Mouse (Mus musculus) lung, postnatal 10 days (tissue): Measurements from ENCODE around the gene Rab3b.
A peak's percentile ranks its signal among the peaks of the same experiment; 100 is the strongest.
"Not testable (repeated sequence)": the region's sequence is repeated elsewhere in the genome, so short reads cannot be mapped to it uniquely, and the experiment has no call there.

Experiments used
- DNase-seq: peaks from one replicate; pipeline ENCODE4 v3.0.0; 2021

The Rab3b gene

DNA sequence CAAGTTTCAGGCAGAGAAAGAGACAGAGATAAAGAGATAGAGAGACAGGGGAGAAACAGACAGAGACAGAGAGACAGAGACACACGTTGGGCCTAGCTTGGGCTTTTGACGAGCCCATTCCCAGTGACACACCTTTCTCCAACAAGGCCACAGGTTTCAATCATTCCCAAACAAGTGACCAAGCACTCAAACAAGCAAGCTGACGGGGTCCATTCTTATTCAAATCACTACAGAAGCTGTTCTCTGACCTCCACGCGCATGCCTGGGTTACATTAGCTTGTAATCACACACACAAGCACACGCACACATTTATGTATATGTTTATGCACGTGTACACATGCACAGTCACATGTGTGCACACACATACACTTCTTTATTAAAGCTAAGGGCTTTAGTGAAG is 21.6 kb downstream of the Rab3b start:
- no peak for DNase-seq

DNA sequence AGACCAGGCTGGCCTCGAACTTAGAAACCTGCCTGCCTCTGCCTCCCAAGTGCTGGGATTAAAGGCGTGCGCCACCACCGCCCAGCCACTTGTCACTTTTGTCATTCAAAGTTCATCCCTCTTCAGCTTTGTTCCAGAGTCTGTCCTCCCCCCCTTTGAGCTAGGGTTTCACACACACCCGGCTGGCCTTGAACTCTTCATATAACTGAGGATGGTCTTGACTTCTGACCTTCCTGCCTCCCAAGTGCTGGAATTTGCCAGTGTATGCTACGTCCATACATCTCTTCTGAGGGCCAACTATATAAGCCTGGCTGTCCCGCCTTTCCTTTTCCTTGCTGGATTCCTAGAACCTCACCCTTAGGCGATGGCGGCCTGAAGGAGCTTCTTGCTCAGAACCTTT is 24.0 kb downstream of the Rab3b start:
- DNase-seq, result no peak

DNA sequence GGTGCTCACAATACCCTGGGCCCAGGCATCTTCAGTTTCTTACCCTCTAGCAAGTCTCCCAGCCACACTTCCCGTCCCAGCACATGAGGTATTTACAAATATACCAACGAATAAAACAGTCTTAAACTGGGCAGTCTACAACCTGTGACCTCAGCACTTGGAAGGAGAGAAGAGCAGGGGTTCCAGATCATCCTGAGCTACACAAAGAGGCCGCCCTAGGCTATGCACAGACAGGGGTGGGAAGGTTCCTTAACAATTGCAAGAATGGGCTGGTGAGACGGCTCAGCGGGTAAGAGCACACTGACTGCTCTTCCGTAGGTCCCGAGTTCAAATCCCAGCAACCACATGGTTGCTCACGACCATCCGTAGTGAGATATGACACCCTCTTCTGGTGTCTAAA is 24.5 kb downstream of the Rab3b start:
- no peak for DNase-seq

- DNase-seq, result no peak
These were observed 25.2 kb downstream of the Rab3b start for GRCm38 (mm10) chr4:108904076-108904475.

DNA sequence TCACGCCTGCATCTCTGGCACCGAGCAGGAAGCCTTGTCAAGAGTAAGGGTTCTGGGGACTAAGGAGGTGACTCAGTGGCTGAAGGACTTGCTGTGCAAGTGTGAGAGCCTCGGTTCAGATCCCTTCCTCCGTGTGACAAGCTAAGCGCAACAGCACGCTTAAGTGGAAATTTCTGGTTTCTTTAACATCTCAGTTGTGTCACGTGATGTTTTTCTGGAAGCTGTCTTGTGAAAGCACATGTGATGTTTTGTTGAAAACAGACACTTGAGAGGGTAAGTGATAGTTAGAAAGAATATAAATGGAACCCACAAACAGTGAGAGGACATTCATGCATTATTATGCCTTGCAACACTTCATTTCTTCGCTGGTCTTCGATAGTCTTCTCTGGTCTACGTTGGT is 25.9 kb downstream of the Rab3b start:
- no peak for DNase-seq

- DNase-seq, result peak; percentile 49
These were observed 27.0 kb downstream of the Rab3b start for GRCm38 (mm10) chr4:108905859-108906258.

- DNase-seq, result no peak
These were observed 28.6 kb downstream of the Rab3b start for GRCm38 (mm10) chr4:108907475-108907874.

GRCm38 (mm10) chr4:108909872-108910425 is 31.1 kb downstream of the Rab3b start:
- DNase-seq, result no peak

DNA sequence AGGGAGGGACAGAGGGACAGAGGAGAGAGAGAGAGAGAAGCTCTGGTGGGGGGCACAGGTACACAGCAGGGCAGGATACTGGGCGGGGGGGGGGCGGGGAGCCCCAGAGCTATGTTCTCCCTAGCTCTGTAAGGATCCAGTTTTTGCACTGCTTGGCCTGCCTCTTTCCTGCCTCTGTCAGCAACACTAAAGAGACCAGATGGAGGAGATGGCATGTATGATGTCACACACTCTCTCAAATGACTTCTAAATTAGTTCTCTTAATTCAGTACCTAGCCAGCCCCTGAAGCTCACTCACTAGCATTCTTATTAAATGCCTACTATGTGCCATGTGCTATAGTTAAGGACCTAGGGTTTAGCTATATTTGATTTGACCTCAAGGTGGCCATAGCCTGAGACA is 33.0 kb downstream of the Rab3b start:
- DNase-seq, result no peak

- DNase-seq, result no peak
These were observed 34.3 kb downstream of the Rab3b start for GRCm38 (mm10) chr4:108913180-108913579.

DNA sequence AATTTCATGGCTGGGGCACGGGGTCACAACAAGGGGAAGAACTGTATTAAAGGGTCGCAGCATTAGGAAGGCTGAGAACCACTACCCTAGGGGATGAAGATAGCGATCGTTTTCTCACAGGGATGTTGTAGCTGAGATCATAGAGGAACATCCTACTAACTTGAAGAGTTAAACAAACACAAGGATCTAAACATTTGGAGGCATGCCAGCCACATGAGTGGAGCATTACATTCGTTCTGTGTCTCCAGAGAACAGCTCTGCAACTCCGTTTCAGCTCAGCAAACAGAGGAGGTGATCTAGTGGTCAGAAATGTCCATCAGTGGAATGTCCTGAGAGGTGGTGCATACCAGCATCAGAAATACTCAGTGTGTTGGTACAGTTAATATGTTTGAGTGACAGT is 35.5 kb downstream of the Rab3b start:
- no peak for DNase-seq

GRCm38 (mm10) chr4:108915101-108915500 is 36.2 kb downstream of the Rab3b start:
- DNase-seq, result no peak

- no peak for DNase-seq
These were observed 38.8 kb downstream of the Rab3b start for GRCm38 (mm10) chr4:108917654-108918053.

DNA sequence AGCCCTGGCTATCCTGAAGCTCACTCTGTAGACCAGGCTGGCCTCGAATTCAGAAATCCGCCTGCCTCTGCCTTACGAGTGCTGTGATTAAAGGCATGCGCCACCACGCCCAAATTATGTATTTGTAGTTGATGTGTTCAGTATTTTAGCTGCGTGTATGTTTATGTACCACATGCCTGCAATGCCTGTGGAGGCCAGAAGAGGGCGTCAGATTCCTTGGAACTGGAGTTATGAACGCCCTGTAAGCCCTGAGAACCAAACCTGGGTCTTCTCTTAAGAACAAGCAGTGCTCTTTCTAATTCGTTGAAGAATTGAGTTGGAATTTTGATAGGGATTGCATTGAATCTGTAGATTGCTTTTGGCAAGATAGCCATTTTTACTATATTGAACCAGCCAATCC is 49.1 kb downstream of the Rab3b start:
- DNase-seq, result not testable (repeated sequence)

DNA sequence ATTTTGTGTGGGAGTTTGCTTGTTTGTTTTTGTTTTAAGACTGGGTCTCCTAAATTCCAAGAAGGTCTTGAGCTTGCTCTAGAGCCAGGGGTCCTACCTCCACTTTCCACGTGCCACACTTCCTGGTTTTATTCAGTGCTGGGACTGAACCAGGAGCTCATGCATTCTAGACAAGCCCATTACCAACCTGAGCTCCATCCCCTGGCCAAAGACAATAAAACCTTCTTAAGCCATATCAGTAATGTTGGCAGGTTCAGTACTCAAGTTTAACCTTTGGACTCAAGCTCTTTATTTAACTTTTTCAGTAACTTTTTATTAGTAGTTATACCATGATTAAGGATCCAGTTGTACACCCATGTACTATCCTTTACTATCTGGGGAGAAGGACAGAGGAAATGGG is 54.3 kb downstream of the Rab3b start:
- no peak for DNase-seq

- DNase-seq, result no peak
These were observed 56.0 kb downstream of the Rab3b start for GRCm38 (mm10) chr4:108934856-108935255.

DNA sequence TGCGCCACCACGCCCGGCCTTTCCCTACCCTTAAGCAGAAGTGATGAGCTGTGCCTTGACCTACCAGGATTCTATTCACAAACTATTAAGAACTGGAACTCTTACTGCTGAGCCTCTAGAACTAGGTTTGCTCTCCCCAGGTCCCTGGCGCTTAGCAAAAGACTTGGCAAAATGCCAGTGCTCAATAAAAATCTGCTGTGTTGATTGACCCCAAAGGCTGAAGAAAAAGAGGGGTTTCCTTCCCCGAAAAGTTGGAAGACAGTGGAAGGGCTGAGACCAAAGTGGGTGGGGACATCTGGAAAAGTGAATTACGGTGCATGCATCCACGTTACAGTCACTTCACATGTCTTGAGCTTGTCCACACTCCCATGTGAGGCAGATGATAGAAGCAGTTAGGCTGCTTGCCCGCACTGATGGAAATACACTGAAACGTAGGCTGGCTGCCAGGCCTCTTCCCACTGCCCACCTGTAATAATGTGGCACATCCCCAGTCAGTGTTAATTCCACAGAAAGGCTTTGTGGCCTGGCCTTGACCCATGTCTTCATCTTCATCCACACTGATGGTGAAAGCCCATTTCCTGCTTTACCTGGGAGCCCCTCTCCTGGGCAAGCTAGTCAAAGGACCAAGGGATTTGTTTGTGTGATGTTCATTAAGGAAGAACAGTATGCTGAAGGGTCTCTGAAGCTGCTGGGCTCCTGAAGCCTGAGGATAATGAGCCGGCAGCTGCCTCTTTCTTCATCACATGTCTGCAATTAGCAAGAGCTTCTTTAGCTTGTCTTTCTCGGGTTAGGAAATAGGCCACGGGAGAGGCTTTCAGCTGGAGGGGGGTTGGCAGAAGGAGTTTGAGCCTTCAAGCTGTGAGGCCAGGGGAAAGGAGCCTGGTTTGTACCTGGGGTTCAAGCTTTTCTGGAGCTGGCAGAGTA is 59.2 kb downstream of the Rab3b start:
- no peak for DNase-seq

- no peak for DNase-seq
These were observed 62.0 kb downstream of the Rab3b start for GRCm38 (mm10) chr4:108940681-108941473.

- no peak for DNase-seq
These were observed 63.3 kb downstream of the Rab3b start for GRCm38 (mm10) chr4:108942171-108942570.

- no peak for DNase-seq
These were observed 64.3 kb downstream of the Rab3b start for GRCm38 (mm10) chr4:108942986-108943720.

DNA sequence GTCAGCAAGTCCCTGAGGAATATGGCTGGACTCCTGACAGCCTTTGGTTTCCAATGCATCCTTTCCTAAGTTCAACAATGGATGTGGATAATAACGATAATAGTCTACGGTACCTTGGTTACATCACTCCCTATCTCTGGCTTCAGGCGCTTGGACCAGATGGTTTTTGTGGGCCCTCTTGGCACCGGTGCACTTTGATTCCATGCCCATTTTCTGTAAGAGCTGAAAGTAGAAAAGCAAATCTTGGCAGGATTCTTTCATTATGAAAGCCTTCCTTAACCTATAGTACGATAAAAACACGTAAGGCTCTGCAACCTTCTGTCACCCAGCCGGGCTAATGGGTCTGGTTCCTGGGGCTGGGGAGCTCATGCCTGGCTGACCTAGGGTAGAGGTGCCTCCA is 70.3 kb downstream of the Rab3b start:
- DNase-seq, result no peak

GRCm38 (mm10) chr4:108950201-108950600 is 71.3 kb downstream of the Rab3b start:
- no peak for DNase-seq

- DNase-seq, result no peak
These were observed 72.8 kb downstream of the Rab3b start for GRCm38 (mm10) chr4:108951663-108952062.
